Mouse (Mus musculus) MEL (cell line): ENCODE data around the gene Ptprk. TPM values are rescaled to one million over a fixed set of nuclear protein-coding genes. Genes with fewer than 3 reads are reported as not detected.

Source experiments
- DNase-seq: peaks from one replicate; pipeline ENCODE4 v3.0.0; 2011; ENCODE audit warnings: low read depth, low spot score
- H3K27ac ChIP-seq: 2 replicates; pipeline ENCODE4 v1.5.1; 2012; ENCODE audit warnings: low read depth, mild to moderate bottlenecking, control low read depth, low read length, moderate library complexity; ENCODE audit not compliant: control insufficient read depth
- H3K27me3 ChIP-seq, 2 experiments: fragments of 150-350 bp in 1 of 2; sonication (generic) in 1 of 2; 2 replicates each; pipeline ENCODE4 v1.6.1; 2012; ENCODE audit warnings: low read length in 2 of 2, mild to moderate bottlenecking in 2 of 2, improper control_type of control experiment in 1 of 2, moderate library complexity in 1 of 2; ENCODE audit not compliant: insufficient read depth in 2 of 2, control insufficient read depth in 1 of 2
- H3K36me3 ChIP-seq, 2 experiments: 2 replicates each; pipeline ENCODE4 v1.6.1; 2012 to 2014; ENCODE audit warnings: low read length in 2 of 2, improper control_type of control experiment in 1 of 2, inconsistent platforms in 1 of 2, mild to moderate bottlenecking in 1 of 2; ENCODE audit not compliant: insufficient read depth in 2 of 2, control insufficient read depth in 1 of 2
- H3K4me1 ChIP-seq, 2 experiments: fragments of 150-350 bp in 1 of 2; sonication (generic) in 1 of 2; 2 replicates each; pipeline ENCODE4 v1.6.1; 2012; ENCODE audit warnings: low read length in 2 of 2, improper control_type of control experiment in 1 of 2, mild to moderate bottlenecking in 1 of 2; ENCODE audit not compliant: insufficient read depth in 2 of 2, control insufficient read depth in 1 of 2
- H3K4me3 ChIP-seq, 2 experiments: fragments of 150-350 bp in 1 of 2; sonication (generic) in 1 of 2; 2 replicates each; pipeline ENCODE4 v1.5.1; 2012; ENCODE audit warnings: low read depth in 2 of 2, low read length in 2 of 2, mild to moderate bottlenecking in 2 of 2, moderate library complexity in 2 of 2, control low read depth in 1 of 2, improper control_type of control experiment in 1 of 2; ENCODE audit not compliant: control insufficient read depth in 1 of 2, insufficient read depth in 1 of 2
- H3K79me2 ChIP-seq: 2 replicates; pipeline ENCODE4 v1.6.1; 2012; ENCODE audit warnings: mild to moderate bottlenecking, low read length, moderate library complexity; ENCODE audit not compliant: control insufficient read depth, poor library complexity, insufficient read depth
- H3K9ac ChIP-seq: 2 replicates; pipeline ENCODE4 v1.6.1; 2012; ENCODE audit warnings: low read depth, mild to moderate bottlenecking, control low read depth, low read length, moderate library complexity; ENCODE audit not compliant: control insufficient read depth, poor library complexity, severe bottlenecking
- H3K9me3 ChIP-seq: fragments of 150-350 bp; sonication (generic); replicated peaks from 2 replicates; pipeline ENCODE4 v1.6.1; 2012; ENCODE audit warnings: mild to moderate bottlenecking, low read length, improper control_type of control experiment, moderate library complexity; ENCODE audit not compliant: insufficient read depth
- BHLHE40 ChIP-seq: IDR thresholded peaks from 2 replicates; pipeline ENCODE4 v1.6.1; 2012; ENCODE audit warnings: low read depth, mild to moderate bottlenecking, inconsistent platforms, low read length, improper control_type of control experiment, borderline replicate concordance
- CHD1 ChIP-seq: IDR thresholded peaks from 2 replicates; pipeline ENCODE4 v1.6.1; 2012; ENCODE audit warnings: low read depth, mild to moderate bottlenecking, inconsistent platforms, low read length, improper control_type of control experiment
- CHD2 ChIP-seq: IDR thresholded peaks from 2 replicates; pipeline ENCODE4 v1.6.1; 2011; ENCODE audit warnings: low read length, improper control_type of control experiment
- CTCF ChIP-seq, 3 experiments: IDR thresholded peaks in 2 of 3; conservative IDR thresholded peaks in 1 of 3; 2 replicates each; pipeline ENCODE4 v1.5.1; 2011 to 2012; ENCODE audit warnings: low read length in 3 of 3, low read depth in 2 of 3, mild to moderate bottlenecking in 2 of 3, improper control_type of control experiment in 1 of 3, inconsistent platforms in 1 of 3, mixed read lengths in 1 of 3, moderate library complexity in 1 of 3; ENCODE audit not compliant: control insufficient read depth in 1 of 3, insufficient read depth in 1 of 3, poor library complexity in 1 of 3, severe bottlenecking in 1 of 3
- E2F4 ChIP-seq: IDR thresholded peaks from 2 replicates; pipeline ENCODE4 v1.6.1; 2011; ENCODE audit warnings: low read depth, low read length, improper control_type of control experiment, borderline replicate concordance
- ELF1 ChIP-seq: IDR thresholded peaks from 2 replicates; pipeline ENCODE4 v1.6.1; 2014; ENCODE audit warnings: low read depth, mild to moderate bottlenecking, inconsistent platforms, low read length, improper control_type of control experiment, moderate library complexity
- EP300 ChIP-seq, 2 experiments: IDR thresholded peaks; 2 replicates each; pipeline ENCODE4 v1.6.1; 2011; ENCODE audit warnings: improper control_type of control experiment in 2 of 2, low read length in 2 of 2, low read depth in 1 of 2, mild to moderate bottlenecking in 1 of 2
- HCFC1 ChIP-seq: IDR thresholded peaks from 2 replicates; pipeline ENCODE4 v1.6.1; 2012; ENCODE audit warnings: low read depth, mild to moderate bottlenecking, inconsistent platforms, low read length, improper control_type of control experiment, moderate library complexity
- JUND ChIP-seq: IDR thresholded peaks from 2 replicates; pipeline ENCODE4 v1.6.1; 2011; ENCODE audit warnings: low read depth, mild to moderate bottlenecking, improper control_type of control experiment, low read length
- KAT2A ChIP-seq: conservative IDR thresholded peaks from 2 replicates; pipeline ENCODE4 v1.6.1; 2012; ENCODE audit warnings: low read depth, low read length, improper control_type of control experiment, inconsistent platforms
- MAFK ChIP-seq: IDR thresholded peaks from 2 replicates; pipeline ENCODE4 v1.6.1; 2011; ENCODE audit warnings: low read depth, mild to moderate bottlenecking, low read length, improper control_type of control experiment, borderline replicate concordance
- MAZ ChIP-seq: IDR thresholded peaks from 2 replicates; pipeline ENCODE4 v1.6.1; 2012; ENCODE audit warnings: low read depth, mild to moderate bottlenecking, inconsistent platforms, low read length, improper control_type of control experiment
- MXI1 ChIP-seq: IDR thresholded peaks from 2 replicates; pipeline ENCODE4 v1.6.1; 2011; ENCODE audit warnings: mild to moderate bottlenecking, low read depth, low read length, improper control_type of control experiment
- MYB ChIP-seq: IDR thresholded peaks from 2 replicates; pipeline ENCODE4 v1.6.1; 2011; ENCODE audit warnings: mild to moderate bottlenecking, low read depth, low read length, improper control_type of control experiment
- MYC ChIP-seq: IDR thresholded peaks from 2 replicates; pipeline ENCODE4 v1.6.1; 2011; ENCODE audit warnings: low read depth, mild to moderate bottlenecking, low read length, improper control_type of control experiment, moderate library complexity
- NRF1 ChIP-seq: IDR thresholded peaks from 2 replicates; pipeline ENCODE4 v1.6.1; 2014; ENCODE audit warnings: low read depth, mild to moderate bottlenecking, inconsistent platforms, low read length, improper control_type of control experiment, moderate library complexity; ENCODE audit not compliant: poor library complexity, insufficient read depth, severe bottlenecking
- POLR2A ChIP-seq, 2 experiments: IDR thresholded peaks; 2 replicates each; pipeline ENCODE4 v1.6.1; 2011 to 2012; ENCODE audit warnings: low read length in 2 of 2, mild to moderate bottlenecking in 2 of 2, control low read depth in 1 of 2, improper control_type of control experiment in 1 of 2, low read depth in 1 of 2, moderate library complexity in 1 of 2; ENCODE audit not compliant: control insufficient read depth in 1 of 2, insufficient read depth in 1 of 2, poor library complexity in 1 of 2
- POLR2AphosphoS2 ChIP-seq: IDR thresholded peaks from 2 replicates; pipeline ENCODE4 v1.6.1; 2011; ENCODE audit warnings: low read length, improper control_type of control experiment
- POLR2AphosphoS5 ChIP-seq: IDR thresholded peaks from 2 replicates; pipeline ENCODE4 v1.6.1; 2012; ENCODE audit warnings: low read depth, borderline replicate concordance, mild to moderate bottlenecking, inconsistent platforms, low read length, moderate library complexity, mixed read lengths
- TCF12 ChIP-seq: IDR thresholded peaks from 2 replicates; pipeline ENCODE4 v1.6.1; 2014; ENCODE audit warnings: low read depth, mild to moderate bottlenecking, inconsistent platforms, low read length, improper control_type of control experiment, moderate library complexity
- UBTF ChIP-seq: IDR thresholded peaks from 2 replicates; pipeline ENCODE4 v1.6.1; 2012; ENCODE audit warnings: low read depth, mild to moderate bottlenecking, inconsistent platforms, low read length, improper control_type of control experiment, moderate library complexity, borderline replicate concordance; ENCODE audit not compliant: insufficient read depth
- USF1 ChIP-seq: IDR thresholded peaks from 2 replicates; pipeline ENCODE4 v1.6.1; 2014; ENCODE audit warnings: low read depth, mild to moderate bottlenecking, inconsistent platforms, low read length, improper control_type of control experiment, moderate library complexity
- USF2 ChIP-seq, 2 experiments: IDR thresholded peaks; 2 replicates each; pipeline ENCODE4 v1.6.1; 2011 to 2012; ENCODE audit warnings: improper control_type of control experiment in 2 of 2, low read length in 2 of 2, borderline replicate concordance in 1 of 2, inconsistent platforms in 1 of 2, low read depth in 1 of 2, mild to moderate bottlenecking in 1 of 2; ENCODE audit not compliant: insufficient read depth in 1 of 2
- ZKSCAN1 ChIP-seq: IDR thresholded peaks from 2 replicates; pipeline ENCODE4 v1.6.1; 2012; ENCODE audit warnings: low read depth, mild to moderate bottlenecking, inconsistent platforms, low read length, improper control_type of control experiment, moderate library complexity
- ZNF384 ChIP-seq: IDR thresholded peaks from 2 replicates; pipeline ENCODE4 v1.6.1; 2012; ENCODE audit warnings: low read depth, mild to moderate bottlenecking, inconsistent platforms, low read length, improper control_type of control experiment
- polyA plus RNA-seq, 2 experiments: library from polyadenylated mRNA; stranded (reverse) in 1 of 2; unstranded in 1 of 2; fragments of >175 nt in 1 of 2; fragments of >200 nt in 1 of 2; gene quantifications; 2 replicates each; pipeline versions ENCODE4 v1.2.1 to v1.2.4; 2012; ENCODE audit warnings: low replicate concordance in 2 of 2, low read depth in 1 of 2; ENCODE audit not compliant: insufficient read length in 2 of 2, insufficient read depth in 1 of 2, missing spikeins in 1 of 2
- total RNA-seq: library from RNA; depleted of rRNA; stranded (reverse); fragments of 300-350 nt; gene quantifications from 2 replicates; pipeline ENCODE4 v1.2.3, GENCODE M21; 2012

Ptprk gene
- total and polyA plus RNA-seq, 3 experiments: under 0.01 TPM; not detected in 2

GRCm38 (mm10) chr10:28311369-28311768, 236.7 kb downstream of the Ptprk start:
- TF ChIP-seq MAZ (no peak), MYC (no peak), ELF1 (no peak), MAFK (no peak), POLR2AphosphoS2 (no peak), NRF1 (no peak), E2F4 (no peak), TCF12 (no peak), BHLHE40 (no peak), CHD2 (no peak)

GRCm38 (mm10) chr10:28322995-28323394, 248.4 kb downstream of the Ptprk start:
- H3K79me2 ChIP-seq: no peaks in the 10 kb centered on the region
- no peak for DNase-seq
- H3K27ac ChIP-seq: no peak overlapping the region
- H3K4me1 ChIP-seq: no peaks in the 10 kb centered on the region
- no peak overlapping the region for H3K9ac ChIP-seq
- no peaks in the 10 kb centered on the region for H3K36me3 ChIP-seq
- TF ChIP-seq UBTF (no peak), CTCF (IDR thresholded peaks at IDR 0.05 in 2 of 3, conservative IDR thresholded peaks at IDR 0.05 in 1 of 3; ENCODE audit: control insufficient read depth in 1 of 3, insufficient read depth in 1 of 3, low read depth in 2 of 3, low read length in 3 of 3, poor library complexity in 1 of 3, severe bottlenecking in 1 of 3) (no peak), POLR2AphosphoS5 (no peak), JUND (no peak), USF1 (no peak), MXI1 (no peak), CHD1 (no peak), ZKSCAN1 (no peak), E2F4 (no peak), POLR2AphosphoS2 (no peak), CHD2 (no peak), HCFC1 (no peak), ZNF384 (no peak), MYB (no peak), EP300 (IDR thresholded peaks at IDR 0.05; ENCODE audit: low read depth in 1 of 2, low read length in 2 of 2) (no peak), NRF1 (no peak), USF2 (IDR thresholded peaks at IDR 0.05; ENCODE audit: borderline replicate concordance in 1 of 2, insufficient read depth in 1 of 2, low read depth in 1 of 2, low read length in 2 of 2) (no peak), POLR2A (IDR thresholded peaks at IDR 0.05; ENCODE audit: control insufficient read depth in 1 of 2, insufficient read depth in 1 of 2, low read depth in 1 of 2, low read length in 2 of 2, poor library complexity in 1 of 2) (no peak), TCF12 (no peak), KAT2A (no peak)
- H3K4me3 ChIP-seq: no peak overlapping the region
- no peaks in the 10 kb centered on the region for H3K9me3 ChIP-seq
- no peaks in the 10 kb centered on the region for H3K27me3 ChIP-seq

More at GRCm38 (mm10) chr10:28311369-28311768, 236.7 kb downstream of the Ptprk start:
- H3K9ac ChIP-seq: no peak overlapping the region
- H3K79me2 ChIP-seq: no peaks in the 10 kb centered on the region
- H3K4me1 ChIP-seq: no peaks in the 10 kb centered on the region
- no peaks in the 10 kb centered on the region for H3K9me3 ChIP-seq
- DNase-seq: no peak
- H3K36me3 ChIP-seq: no peaks in the 10 kb centered on the region
- no peak overlapping the region for H3K4me3 ChIP-seq
- H3K27ac ChIP-seq: no peak overlapping the region
- no peaks in the 10 kb centered on the region for H3K27me3 ChIP-seq
